Mouse (Mus musculus): ENCODE measurements at regions not wholly inside any gene's neighbourhood (a gene's known extent, or its start where the extent isn't known, plus 50 kb on each side); places are given as distances from the start of the nearest gene placed in this dataset.

DNA sequence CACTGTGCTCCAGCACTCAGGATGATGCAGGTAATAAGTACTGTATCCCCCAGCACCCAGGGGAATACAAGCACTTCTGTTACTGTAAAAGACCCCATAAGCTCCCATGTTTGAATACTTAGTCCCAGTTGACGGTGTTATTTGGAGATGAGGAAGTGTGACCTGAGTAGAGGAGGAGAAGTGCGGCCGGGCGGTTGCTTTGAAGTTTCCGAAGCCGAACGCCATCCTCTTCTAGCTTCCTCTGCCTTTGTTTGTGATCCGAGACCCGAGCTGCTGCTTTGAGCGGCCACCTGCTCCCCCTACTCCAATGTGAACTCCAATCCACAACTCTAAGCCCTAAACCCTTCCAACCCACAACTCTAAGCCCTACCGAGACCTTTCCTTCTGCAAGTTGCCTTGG lies 103.6 kb downstream of the Rpl14 start:
- WGBS, result 3% methylated on average over 11 of the region's 11 CpGs
- H3K9me3 ChIP-seq (ENCODE audit: control insufficient read depth, low read length), result no peaks in the 10 kb centered on the region
- H3K36me3 ChIP-seq (ENCODE audit: control insufficient read depth, insufficient read depth, low read length), result no peaks in the 10 kb centered on the region
- H3K4me1 ChIP-seq (replicated peaks; ENCODE audit: control insufficient read depth, insufficient read depth, low read length), result peaks cover 14% of the 10 kb centered on the region; the same call in 1 of the 2 replicates
- peaks cover 6% of the 10 kb centered on the region for H3K27me3 ChIP-seq (ENCODE audit: control insufficient read depth, insufficient read depth, low read depth, low read length)
- H3K4me2 ChIP-seq (ENCODE audit: low read depth, low read length), result peak overlapping the region; percentile 58; the same call in 1 of the 2 replicates
- ATAC-seq (ENCODE audit: low read depth), result no peak
- no peak overlapping the region for H3K27ac ChIP-seq (ENCODE audit: low read length)
- no peak overlapping the region for H3K9ac ChIP-seq (ENCODE audit: low read length)
- H3K4me3 ChIP-seq (ENCODE audit: low read length), result peak overlapping the region; percentile 35; the same call in 1 of the 2 replicates

DNA sequence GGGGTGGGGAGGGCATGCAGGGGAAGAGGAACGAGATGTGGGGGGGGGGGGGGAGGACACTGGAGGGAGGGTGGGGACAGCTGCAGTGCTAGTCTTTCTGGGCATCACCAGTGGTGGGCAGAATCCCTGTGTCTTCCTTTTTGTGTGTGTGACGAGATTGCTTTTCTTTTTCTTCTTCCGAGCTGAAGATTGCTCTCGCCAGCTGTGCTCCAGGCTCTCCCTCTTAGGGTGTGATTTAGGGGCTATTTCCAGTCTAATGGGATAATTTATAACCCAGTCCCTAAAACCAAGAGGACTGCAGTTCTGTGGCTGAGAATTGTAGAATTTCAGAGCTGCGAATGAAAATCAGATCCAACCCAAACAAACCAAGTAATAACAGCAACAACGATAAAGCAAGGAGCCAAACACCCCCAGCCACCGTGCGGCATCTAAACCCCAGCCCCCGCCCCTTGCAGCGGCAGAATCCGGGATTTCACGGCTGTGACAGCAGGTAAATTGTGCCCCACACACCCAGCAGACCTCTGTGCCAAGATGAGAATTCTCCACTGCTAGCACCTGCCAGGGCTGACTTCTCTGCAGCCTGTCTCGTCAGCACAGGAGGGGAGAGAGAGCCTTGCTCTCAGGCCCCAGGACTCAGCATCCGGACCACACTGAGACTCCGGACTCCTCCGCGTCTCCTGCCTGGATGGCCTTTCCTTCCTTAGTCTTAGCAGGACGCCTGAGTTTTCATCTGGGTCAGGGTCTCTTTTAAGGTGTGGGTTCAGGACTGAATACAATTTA lies 104.3 kb downstream of the Rpl14 start:
- H3K9ac ChIP-seq (ENCODE audit: low read length), result peak overlapping the region; percentile 49
- 2% methylated on average over 18 of the region's 18 CpGs for WGBS
- H3K36me3 ChIP-seq (ENCODE audit: control insufficient read depth, insufficient read depth, low read length), result no peaks in the 10 kb centered on the region
- no peak overlapping the region for H3K27ac ChIP-seq (ENCODE audit: low read length)
- peaks cover 14% of the 10 kb centered on the region; the same call in 1 of the 2 replicates for H3K4me1 ChIP-seq (replicated peaks; ENCODE audit: control insufficient read depth, insufficient read depth, low read length)
- no peak for ATAC-seq (ENCODE audit: low read depth)
- peak overlapping the region; percentile 35 for H3K4me3 ChIP-seq (ENCODE audit: low read length)
- no peaks in the 10 kb centered on the region for H3K9me3 ChIP-seq (ENCODE audit: control insufficient read depth, low read length)
- H3K27me3 ChIP-seq (ENCODE audit: control insufficient read depth, insufficient read depth, low read depth, low read length), result peaks cover 6% of the 10 kb centered on the region
- H3K4me2 ChIP-seq (ENCODE audit: low read depth, low read length), result peak overlapping the region; percentile 58

DNA sequence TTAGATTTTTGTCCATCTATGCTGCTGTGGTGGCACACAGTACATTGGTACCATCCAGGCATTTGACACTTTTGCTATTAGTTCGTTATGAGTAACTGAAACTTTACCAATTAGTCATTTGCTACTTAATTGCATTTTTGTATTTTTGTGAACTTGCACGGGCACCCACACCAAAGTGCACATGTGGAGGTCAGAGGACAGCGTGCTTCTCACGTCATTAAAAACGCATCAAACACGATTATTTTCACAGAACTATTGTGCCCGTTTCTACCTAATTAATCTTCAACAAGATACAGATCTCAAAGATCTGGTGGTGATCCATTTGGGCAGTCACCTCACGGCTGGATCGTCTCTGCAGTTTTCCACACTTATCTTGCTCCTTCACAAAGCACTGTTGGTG lies 105.1 kb downstream of the Rpl14 start:
- Histone ChIP-seq H3K4me2 (ENCODE audit: low read depth, low read length) (peak overlapping the region; percentile 58; the same call in 1 of the 2 replicates), H3K36me3 (ENCODE audit: control insufficient read depth, insufficient read depth, low read length) (no peaks in the 10 kb centered on the region), H3K4me3 (ENCODE audit: low read length) (no peak overlapping the region; the same call in 1 of the 2 replicates), H3K9me3 (ENCODE audit: control insufficient read depth, low read length) (no peaks in the 10 kb centered on the region), H3K4me1 (replicated peaks; ENCODE audit: control insufficient read depth, insufficient read depth, low read length) (peaks cover 14% of the 10 kb centered on the region; the same call in 1 of the 2 replicates), H3K27me3 (ENCODE audit: control insufficient read depth, insufficient read depth, low read depth, low read length) (peaks cover 6% of the 10 kb centered on the region), H3K27ac (ENCODE audit: low read length) (no peak overlapping the region), H3K9ac (ENCODE audit: low read length) (no peak overlapping the region)
- no peak for ATAC-seq (ENCODE audit: low read depth)
- WGBS, result 24% methylated on average over 9 of the region's 9 CpGs

DNA sequence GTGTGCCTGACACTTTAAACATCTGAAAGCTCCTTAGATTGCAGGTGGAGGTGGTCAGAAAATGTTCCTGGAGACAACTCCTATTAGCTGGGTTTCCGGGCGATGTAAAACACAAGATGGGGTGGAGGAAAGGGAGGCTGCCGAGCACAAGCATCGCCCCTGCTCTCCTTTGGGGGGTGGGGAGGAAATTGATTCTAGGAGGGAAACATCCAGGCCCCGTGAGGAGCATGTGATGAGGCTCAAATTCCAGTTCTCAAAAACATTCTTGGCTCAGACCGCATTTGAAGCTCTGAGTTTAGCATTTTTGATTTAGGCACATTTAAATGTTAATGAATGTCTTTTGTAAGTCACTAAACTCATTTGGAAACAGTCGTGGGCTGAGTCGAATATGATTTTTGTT lies 105.5 kb downstream of the Rpl14 start:
- Histone ChIP-seq H3K4me2 (ENCODE audit: low read depth, low read length) (no peak overlapping the region), H3K4me3 (ENCODE audit: low read length) (no peak overlapping the region), H3K27ac (ENCODE audit: low read length) (no peak overlapping the region), H3K9me3 (ENCODE audit: control insufficient read depth, low read length) (no peaks in the 10 kb centered on the region), H3K36me3 (ENCODE audit: control insufficient read depth, insufficient read depth, low read length) (no peaks in the 10 kb centered on the region), H3K27me3 (ENCODE audit: control insufficient read depth, insufficient read depth, low read depth, low read length) (peaks cover 6% of the 10 kb centered on the region), H3K9ac (ENCODE audit: low read length) (no peak overlapping the region), H3K4me1 (replicated peaks; ENCODE audit: control insufficient read depth, insufficient read depth, low read length) (peaks cover 14% of the 10 kb centered on the region; the same call in 1 of the 2 replicates)
- 31% methylated on average over 8 of the region's 8 CpGs for WGBS
- ATAC-seq (ENCODE audit: low read depth), result no peak

DNA sequence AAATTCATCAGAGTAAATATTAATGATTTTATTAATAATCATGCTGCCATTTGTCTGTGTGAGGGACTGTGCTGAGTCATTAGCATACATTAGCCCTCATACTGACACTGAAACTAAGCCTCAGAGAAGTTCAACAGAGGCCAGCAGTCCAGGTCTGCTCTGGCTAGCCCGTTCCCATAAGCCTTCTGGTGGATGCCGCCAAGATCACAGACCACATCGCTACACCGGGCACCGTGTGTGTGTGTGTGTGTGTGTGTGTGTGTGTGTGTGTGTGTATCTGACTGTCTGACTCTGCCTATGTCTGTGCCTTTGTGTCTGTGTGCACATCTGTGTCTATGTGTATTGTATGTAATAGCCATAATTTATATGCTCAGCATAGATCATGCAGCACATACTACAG lies 106.0 kb downstream of the Rpl14 start:
- ATAC-seq (ENCODE audit: low read depth), result no peak
- no peak overlapping the region for H3K4me2 ChIP-seq (ENCODE audit: low read depth, low read length)
- no peak overlapping the region for H3K9ac ChIP-seq (ENCODE audit: low read length)
- H3K27me3 ChIP-seq (ENCODE audit: control insufficient read depth, insufficient read depth, low read depth, low read length), result peaks cover 6% of the 10 kb centered on the region
- no peaks in the 10 kb centered on the region for H3K9me3 ChIP-seq (ENCODE audit: control insufficient read depth, low read length)
- WGBS, result 78% methylated on average over 5 of the region's 5 CpGs
- no peak overlapping the region for H3K4me3 ChIP-seq (ENCODE audit: low read length)
- H3K4me1 ChIP-seq (replicated peaks; ENCODE audit: control insufficient read depth, insufficient read depth, low read length), result peaks cover 14% of the 10 kb centered on the region; the same call in 1 of the 2 replicates
- no peak overlapping the region for H3K27ac ChIP-seq (ENCODE audit: low read length)
- no peaks in the 10 kb centered on the region for H3K36me3 ChIP-seq (ENCODE audit: control insufficient read depth, insufficient read depth, low read length)

DNA sequence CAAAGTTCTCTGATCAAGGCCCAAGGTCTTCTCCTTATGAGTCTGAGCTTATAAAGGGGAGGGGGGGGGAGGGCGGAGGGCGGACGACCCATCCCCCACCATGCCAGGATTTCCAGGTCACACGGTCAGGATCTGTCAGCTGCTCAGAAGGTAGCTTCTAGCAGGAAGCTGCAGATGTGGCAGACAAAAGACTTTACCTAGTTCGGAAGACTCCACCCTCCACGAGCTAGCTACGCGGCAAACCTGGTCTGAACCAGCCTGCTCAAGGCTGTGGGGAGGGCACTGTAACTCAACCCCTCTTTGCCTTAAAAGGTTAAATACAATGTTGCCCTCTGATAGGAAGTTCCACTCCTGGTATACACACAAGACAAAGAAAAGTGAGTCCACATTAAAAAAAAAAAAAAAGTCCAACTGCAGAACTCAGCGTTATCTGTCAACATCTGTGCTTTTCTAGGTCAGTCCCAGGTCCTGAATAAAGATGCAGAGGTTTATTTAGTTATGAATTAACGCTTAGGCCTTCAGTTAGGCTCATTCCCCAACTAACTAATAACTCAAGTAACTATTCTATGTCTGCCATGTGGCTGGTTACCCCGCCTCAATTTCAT lies 108.7 kb downstream of the Rpl14 start:
- ATAC-seq (ENCODE audit: low read depth), result no peak
- Histone ChIP-seq H3K9ac (ENCODE audit: low read length) (no peak overlapping the region), H3K4me3 (ENCODE audit: low read length) (no peak overlapping the region), H3K27me3 (ENCODE audit: control insufficient read depth, insufficient read depth, low read depth, low read length) (0 out of 2 replicates have a peak, but pooled peaks cover 3% of the 10 kb centered on the region), H3K4me2 (ENCODE audit: low read depth, low read length) (no peak overlapping the region), H3K9me3 (ENCODE audit: control insufficient read depth, low read length) (no peaks in the 10 kb centered on the region), H3K4me1 (replicated peaks; ENCODE audit: control insufficient read depth, insufficient read depth, low read length) (peaks cover 14% of the 10 kb centered on the region; the same call in 1 of the 2 replicates), H3K36me3 (ENCODE audit: control insufficient read depth, insufficient read depth, low read length) (no peaks in the 10 kb centered on the region), H3K27ac (ENCODE audit: low read length) (no peak overlapping the region)
- WGBS, result 34% methylated on average over 11 of the region's 11 CpGs

DNA sequence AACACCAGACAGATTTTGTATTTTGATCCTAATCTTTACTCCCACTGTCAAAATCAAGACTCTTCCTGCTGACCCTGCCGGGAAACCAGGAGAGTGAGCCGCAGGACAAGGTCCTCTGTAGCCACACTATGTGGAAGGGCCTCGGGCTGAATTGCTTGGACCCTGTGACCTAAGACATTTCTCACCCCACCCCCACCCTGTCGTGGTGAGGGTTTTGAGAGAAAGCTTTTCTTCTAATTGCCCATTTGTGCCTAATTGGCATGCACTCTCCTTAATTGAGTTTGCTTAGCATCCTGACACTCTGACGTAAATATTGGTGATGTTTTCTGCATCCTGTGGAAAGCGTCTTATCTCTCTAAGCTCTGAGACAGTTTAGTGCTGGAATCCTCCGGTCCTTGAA lies 110.2 kb downstream of the Rpl14 start:
- Histone ChIP-seq H3K9ac (ENCODE audit: low read length) (no peak overlapping the region), H3K27ac (ENCODE audit: low read length) (no peak overlapping the region), H3K27me3 (ENCODE audit: control insufficient read depth, insufficient read depth, low read depth, low read length) (no peaks in the 10 kb centered on the region), H3K4me1 (replicated peaks; ENCODE audit: control insufficient read depth, insufficient read depth, low read length) (peaks cover 4% of the 10 kb centered on the region; the same call in 1 of the 2 replicates), H3K36me3 (ENCODE audit: control insufficient read depth, insufficient read depth, low read length) (no peaks in the 10 kb centered on the region), H3K9me3 (ENCODE audit: control insufficient read depth, low read length) (no peaks in the 10 kb centered on the region), H3K4me2 (ENCODE audit: low read depth, low read length) (no peak overlapping the region), H3K4me3 (ENCODE audit: low read length) (no peak overlapping the region)
- no peak for ATAC-seq (ENCODE audit: low read depth)
- 38% methylated on average over 7 of the region's 7 CpGs for WGBS

DNA sequence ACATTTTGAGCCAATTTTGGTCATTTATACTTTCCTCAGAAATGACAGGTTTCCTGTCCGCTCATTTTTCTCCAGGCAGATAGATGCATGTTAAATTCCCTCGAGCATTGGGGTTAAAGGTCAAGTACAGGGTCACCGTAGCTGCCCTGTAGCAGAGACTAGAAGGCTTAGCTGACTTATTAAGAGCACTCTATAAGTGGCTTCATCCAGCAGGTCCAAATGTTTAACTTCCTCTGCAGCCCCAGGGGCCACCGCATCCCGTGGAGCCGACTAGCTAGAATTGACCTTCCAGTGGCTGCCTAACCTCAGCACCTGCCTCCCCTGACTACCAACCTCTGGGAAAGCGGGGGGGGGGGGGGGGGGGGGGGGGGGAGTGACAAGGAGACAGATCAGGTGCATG lies 114.7 kb downstream of the Rpl14 start:
- no peak overlapping the region for H3K27ac ChIP-seq (ENCODE audit: low read length)
- H3K4me2 ChIP-seq (ENCODE audit: low read depth, low read length), result no peak overlapping the region
- 10% methylated on average over 6 of the region's 7 CpGs for WGBS
- H3K4me1 ChIP-seq (replicated peaks; ENCODE audit: control insufficient read depth, insufficient read depth, low read length), result peaks cover 8% of the 10 kb centered on the region
- no peaks in the 10 kb centered on the region for H3K36me3 ChIP-seq (ENCODE audit: control insufficient read depth, insufficient read depth, low read length)
- H3K27me3 ChIP-seq (ENCODE audit: control insufficient read depth, insufficient read depth, low read depth, low read length), result no peaks in the 10 kb centered on the region
- no peak for ATAC-seq (ENCODE audit: low read depth)
- H3K9ac ChIP-seq (ENCODE audit: low read length), result no peak overlapping the region
- H3K4me3 ChIP-seq (ENCODE audit: low read length), result no peak overlapping the region
- no peaks in the 10 kb centered on the region for H3K9me3 ChIP-seq (ENCODE audit: control insufficient read depth, low read length)

DNA sequence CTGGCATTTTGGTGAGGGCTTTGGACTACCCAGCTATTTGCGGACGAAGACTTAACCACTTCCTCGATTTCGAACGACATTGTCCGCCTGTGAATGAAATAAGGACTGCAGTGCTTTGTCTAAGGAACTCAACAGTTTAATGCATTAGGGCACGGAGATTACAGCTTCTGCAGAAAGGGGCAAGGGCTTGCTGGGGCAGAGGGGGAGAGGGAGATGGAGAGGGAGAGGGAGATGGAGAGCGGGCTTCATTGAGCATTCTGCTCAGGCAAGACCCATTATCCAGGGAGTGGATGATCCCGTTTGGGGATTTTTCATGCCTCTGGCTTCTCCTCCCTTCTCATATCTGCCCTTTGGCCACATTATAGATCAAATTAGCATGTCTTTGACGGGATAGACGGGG lies 117.8 kb downstream of the Rpl14 start:
- H3K27ac ChIP-seq (ENCODE audit: low read length), result no peak overlapping the region
- no peak overlapping the region for H3K4me3 ChIP-seq (ENCODE audit: low read length)
- WGBS, result 79% methylated on average over 11 of the region's 11 CpGs
- H3K9me3 ChIP-seq (ENCODE audit: control insufficient read depth, low read length), result no peaks in the 10 kb centered on the region
- no peak overlapping the region for H3K4me2 ChIP-seq (ENCODE audit: low read depth, low read length)
- no peak overlapping the region for H3K9ac ChIP-seq (ENCODE audit: low read length)
- H3K36me3 ChIP-seq (ENCODE audit: control insufficient read depth, insufficient read depth, low read length), result no peaks in the 10 kb centered on the region
- ATAC-seq (ENCODE audit: low read depth), result no peak
- H3K27me3 ChIP-seq (ENCODE audit: control insufficient read depth, insufficient read depth, low read depth, low read length), result no peaks in the 10 kb centered on the region
- H3K4me1 ChIP-seq (replicated peaks; ENCODE audit: control insufficient read depth, insufficient read depth, low read length), result peaks cover 24% of the 10 kb centered on the region
